Comparison of ENCODE assay signal across 8 mouse cellular contexts in genomic region chrX:36082917-36083316, GRCm38 (mm10). TPM values are rescaled to one million over a fixed set of nuclear protein-coding genes. Genes with fewer than 3 reads are reported as not detected.
DNase-seq lines count a peak whose midpoint lies in the region; ATAC-seq lines count a peak whose summit lies in the region.

No protein-coding gene starts in this region.

- DNase-seq in spleen, postnatal 36 days (ENCODE audit: low spot score in 2 of 2): peak; percentile 4 to 18
- no peak for DNase-seq in spleen, adult 12 weeks (ENCODE audit: low spot score)
- DNase-seq in adrenal gland, postnatal 14 days: peak; percentile 11
- DNase-seq in heart, postnatal 14 days: peak; percentile 2 to 10
- DNase-seq in frontal cortex, adult 2 months (ENCODE audit: extremely low spot score in 1 of 2, low spot score in 1 of 2): no peak
- DNase-seq in c-Kit-positive CD71-positive TER-119-positive erythroid progenitor cells, embryonic 14.5 days (ENCODE audit: low spot score): no peak
- no peak for DNase-seq in urinary bladder, adult 18-20 months (ENCODE audit: low spot score in 2 of 2)

- ATAC-seq in neutrophil, adult 5-6 weeks (ENCODE audit: extremely low read depth, insufficient number of reproducible peaks, low FRiP score, poor library complexity, severe bottlenecking): peak; percentile 98

- intact Hi-C loops in heart, postnatal 14 days (cut with DNase I): no loop called here

RNA-seq across cellular contexts. Expression of gene Il13ra1, which starts 29.0 kb away (rescaled TPM):
- total RNA-seq in adrenal gland, postnatal 14 days (2021): 8.7 and 10.4 TPM in 2 replicates
- total RNA-seq in heart, postnatal 14 days (2021): 10 to 100 TPM; 38.0 to 45.0 TPM
- 117 and 123 TPM in 2 replicates for total RNA-seq in neutrophil, adult 5-6 weeks (2017)
- polyA plus RNA-seq in frontal cortex, adult 2 months (2012; rRNA removed): 3.6 and 5.0 TPM in 2 replicates

Comparison
In these comparisons a context has a peak if more than half of its experiments do, and no peak if none do; other contexts are left out.
1. DNase-seq: peak in spleen, postnatal 36 days (2 of 2), adrenal gland, postnatal 14 days (single experiment) and heart, postnatal 14 days (2 of 2); none in spleen, adult 12 weeks (single experiment), frontal cortex, adult 2 months (0 of 2), c-Kit-positive CD71-positive TER-119-positive erythroid progenitor cells, embryonic 14.5 days (single experiment) and urinary bladder, adult 18-20 months (0 of 2).